Mouse (Mus musculus): Measurements from ENCODE around the gene Srarp.

Srarp gene

GRCm38 (mm10) chr4:141458236-141458635 is 22.3 kb upstream of the Srarp start:
- in situ Hi-C loops (cut with MboI; ENCODE audit: low sequenced_read_pairs): no loop called here

- in situ Hi-C loops (cut with MboI; ENCODE audit: low sequenced_read_pairs): no loop called here
Observed at GRCm38 (mm10) chr4:141456193-141456938, 20.5 kb upstream of the Srarp start.

- in situ Hi-C loops (cut with MboI; ENCODE audit: low sequenced_read_pairs): no loop called here
Observed at GRCm38 (mm10) chr4:141455526-141455925, 19.6 kb upstream of the Srarp start.

GRCm38 (mm10) chr4:141454581-141455350 is 18.9 kb upstream of the Srarp start:
- in situ Hi-C loops (cut with MboI; ENCODE audit: low sequenced_read_pairs): no loop called here

- in situ Hi-C loops (cut with MboI; ENCODE audit: low sequenced_read_pairs): no loop called here
Observed at GRCm38 (mm10) chr4:141451916-141452450, 16.1 kb upstream of the Srarp start.

- in situ Hi-C loops (cut with MboI; ENCODE audit: low sequenced_read_pairs): no loop called here
Observed at GRCm38 (mm10) chr4:141451251-141451650, 15.3 kb upstream of the Srarp start.

GRCm38 (mm10) chr4:141446211-141446610 is 10.3 kb upstream of the Srarp start:
- in situ Hi-C loops (cut with MboI; ENCODE audit: low sequenced_read_pairs): no loop called here

- in situ Hi-C loops (cut with MboI; ENCODE audit: low sequenced_read_pairs): no loop called here
Observed at GRCm38 (mm10) chr4:141445328-141445720, 9.4 kb upstream of the Srarp start.

- in situ Hi-C loops (cut with MboI; ENCODE audit: low sequenced_read_pairs): no loop called here
Observed at GRCm38 (mm10) chr4:141444451-141445327, 8.8 kb upstream of the Srarp start, which contains the start of gene Zbtb17. Gene Zbtb17 (plus strand): TSS chr4:141444654.

GRCm38 (mm10) chr4:141443641-141444429 is 7.9 kb upstream of the Srarp start:
- in situ Hi-C loops (cut with MboI; ENCODE audit: low sequenced_read_pairs): no loop called here

- in situ Hi-C loops (cut with MboI; ENCODE audit: low sequenced_read_pairs): no loop called here
Observed at GRCm38 (mm10) chr4:141440877-141441276, 5.0 kb upstream of the Srarp start.

GRCm38 (mm10) chr4:141439083-141439803 is 3.3 kb upstream of the Srarp start:
- in situ Hi-C loops (cut with MboI; ENCODE audit: low sequenced_read_pairs): no loop called here

GRCm38 (mm10) chr4:141433191-141433590 is 2.7 kb downstream of the Srarp start:
- in situ Hi-C loops (cut with MboI; ENCODE audit: low sequenced_read_pairs): no loop called here

- in situ Hi-C loops (cut with MboI; ENCODE audit: low sequenced_read_pairs): no loop called here
Observed at GRCm38 (mm10) chr4:141432666-141433065, 3.2 kb downstream of the Srarp start.

- in situ Hi-C loops (cut with MboI; ENCODE audit: low sequenced_read_pairs): no loop called here
Observed at GRCm38 (mm10) chr4:141430997-141431396, 4.9 kb downstream of the Srarp start.

GRCm38 (mm10) chr4:141429847-141430246 is 6.1 kb downstream of the Srarp start:
- in situ Hi-C loops (cut with MboI; ENCODE audit: low sequenced_read_pairs): no loop called here

- in situ Hi-C loops (cut with MboI; ENCODE audit: low sequenced_read_pairs): no loop called here
Observed at GRCm38 (mm10) chr4:141429381-141429780, 6.5 kb downstream of the Srarp start.

- in situ Hi-C loops (cut with MboI; ENCODE audit: low sequenced_read_pairs): no loop called here
Observed at GRCm38 (mm10) chr4:141427921-141428320, 8.0 kb downstream of the Srarp start.
